8 mouse cellular contexts compared by ENCODE assay signal in the genomic region with DNA sequence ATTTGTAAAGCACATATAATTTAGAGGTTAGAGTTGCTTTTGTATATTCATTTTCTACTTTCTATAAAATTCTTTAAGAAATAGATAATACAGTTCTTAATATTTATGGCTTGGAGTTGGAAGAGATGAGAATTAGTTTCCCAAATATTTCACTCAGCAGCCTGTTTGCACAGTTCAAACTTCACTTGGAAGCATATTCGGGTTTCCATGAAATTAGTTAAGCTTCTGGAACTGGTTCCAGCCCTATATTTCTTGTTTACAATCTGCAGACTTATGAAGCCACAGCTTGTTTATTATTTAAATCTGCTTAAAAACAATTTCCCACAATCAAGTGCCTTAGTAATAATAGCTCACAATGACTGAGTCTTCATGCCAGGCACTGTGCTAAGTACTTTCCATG. TPM values are rescaled to one million over a fixed set of nuclear protein-coding genes. Genes with fewer than 3 reads are reported as not detected.
DNase-seq lines count a peak whose midpoint lies in the region; ATAC-seq and TF ChIP-seq lines count a peak whose summit lies in the region.

No protein-coding gene starts in this region.

- TF ChIP-seq POLR2A in lung, adult 2 months (IDR thresholded peaks at IDR 0.05; ENCODE audit: borderline replicate concordance, extremely low read depth, low read depth, low read length) = no peak

- WGBS in heart, embryonic 10.5 days = 55% methylated on average over 1 of the region's 1 CpGs
- WGBS in lung, adult 2 months = 10% methylated on average over 1 of the region's 1 CpGs
- WGBS in intestine, embryonic 14.5 days = 45% methylated on average over 1 of the region's 1 CpGs
- 70% methylated on average over 1 of the region's 1 CpGs for WGBS in neural tube, embryonic 14.5 days

- peak overlapping the region; percentile 64 for H3K4me2 ChIP-seq in intestine, embryonic 14.5 days (ENCODE audit: low read length)
- no peak overlapping the region for H3K4me2 ChIP-seq in neural tube, embryonic 14.5 days (ENCODE audit: low read depth, low read length)

- H3K36me3 ChIP-seq in heart, embryonic 10.5 days = 0 out of 2 replicates have a peak, but pooled peaks cover 3% of the 10 kb centered on the region
- H3K36me3 ChIP-seq in intestine, embryonic 14.5 days (ENCODE audit: control insufficient read depth, insufficient read depth, low read length) = no peaks in the 10 kb centered on the region
- H3K36me3 ChIP-seq in neural tube, embryonic 14.5 days (ENCODE audit: control insufficient read depth, insufficient read depth, low read length) = no peaks in the 10 kb centered on the region

- no peak overlapping the region for H3K9ac ChIP-seq in intestine, embryonic 14.5 days (ENCODE audit: low read length)
- no peak overlapping the region for H3K9ac ChIP-seq in neural tube, embryonic 14.5 days (replicated peaks; ENCODE audit: low read depth, low read length)

- ATAC-seq in intestine, embryonic 14.5 days (replicated peaks; ENCODE audit: low FRiP score, low TSS enrichment, low read depth) = no peak
- ATAC-seq in neural tube, embryonic 14.5 days (ENCODE audit: low read depth) = no peak

- no peak for TF ChIP-seq CTCF in lung, adult 2 months (IDR thresholded peaks at IDR 0.05; ENCODE audit: insufficient read depth, low read length)

- H3K4me3 ChIP-seq in heart, embryonic 10.5 days = peak overlapping the region; percentile 83
- peak overlapping the region; percentile 72 for H3K4me3 ChIP-seq in lung, adult 2 months (replicated peaks; ENCODE audit: extremely low read depth, low read depth, low read length)
- H3K4me3 ChIP-seq in intestine, embryonic 14.5 days (ENCODE audit: low read depth, low read length) = peak overlapping the region; percentile 68
- peak overlapping the region; percentile 44 for H3K4me3 ChIP-seq in neural tube, embryonic 14.5 days (ENCODE audit: low read depth, low read length)

- H3K27ac ChIP-seq in heart, embryonic 10.5 days = peak overlapping the region; percentile 87
- H3K27ac ChIP-seq in intestine, embryonic 14.5 days (ENCODE audit: low read depth) = no peak overlapping the region
- H3K27ac ChIP-seq in neural tube, embryonic 14.5 days (ENCODE audit: low read depth, low read length) = no peak overlapping the region

- no peaks in the 10 kb centered on the region for H3K27me3 ChIP-seq in heart, embryonic 10.5 days (ENCODE audit: insufficient read depth, poor library complexity, severe bottlenecking)
- H3K27me3 ChIP-seq in intestine, embryonic 14.5 days (replicated peaks; ENCODE audit: control insufficient read depth, insufficient read depth, low read length) = no peaks in the 10 kb centered on the region
- peaks cover 2% of the 10 kb centered on the region; the same call in 1 of the 2 replicates for H3K27me3 ChIP-seq in neural tube, embryonic 14.5 days (ENCODE audit: control insufficient read depth, insufficient read depth, low read length)

- DNase-seq in heart, embryonic 10.5 days (ENCODE audit: low spot score) = no peak
- DNase-seq in heart, adult 11 months = no peak
- DNase-seq in lung, adult 2 months = no peak
- DNase-seq in lung, adult 18-20 months = no peak
- no peak for DNase-seq in intestine, embryonic 14.5 days (ENCODE audit: low spot score)
- no peak for DNase-seq in gastrocnemius, postnatal 4 days (ENCODE audit: low spot score in 2 of 2)
- no peak for DNase-seq in embryo, embryonic 11 days

- peaks cover 31% of the 10 kb centered on the region for H3K4me1 ChIP-seq in heart, embryonic 10.5 days
- H3K4me1 ChIP-seq in lung, adult 2 months (ENCODE audit: control insufficient read depth, insufficient read depth, low read length) = peaks cover 5% of the 10 kb centered on the region
- no peaks in the 10 kb centered on the region; the same call in 1 of the 2 replicates for H3K4me1 ChIP-seq in intestine, embryonic 14.5 days (replicated peaks; ENCODE audit: control insufficient read depth, insufficient read depth, low read length)
- H3K4me1 ChIP-seq in neural tube, embryonic 14.5 days (ENCODE audit: control insufficient read depth, insufficient read depth, low read length) = no peaks in the 10 kb centered on the region

- H3K9me3 ChIP-seq in heart, embryonic 10.5 days = no peaks in the 10 kb centered on the region
- H3K9me3 ChIP-seq in intestine, embryonic 14.5 days (ENCODE audit: control insufficient read depth, low read length) = no peaks in the 10 kb centered on the region
- H3K9me3 ChIP-seq in neural tube, embryonic 14.5 days (ENCODE audit: control insufficient read depth, low read length) = no peaks in the 10 kb centered on the region

RNA-seq across cellular contexts. Expression of gene Arhgap29, which starts 17.1 kb away (rescaled TPM):
- 68.3 and 92.7 TPM in 2 replicates for polyA plus RNA-seq in heart, embryonic 10.5 days (2016; fragmentation: Nextera tagmentation; extraction: Ambion mirVana)
- polyA plus RNA-seq in lung, adult 2 months (2012; rRNA removed) = 51.0 and 73.8 TPM in 2 replicates
- polyA plus RNA-seq in intestine, embryonic 14.5 days (2014; fragmentation: Nextera tagmentation; extraction: Ambion mirVana) = 57.8 and 64.7 TPM in 2 replicates
- polyA plus RNA-seq in neural tube, embryonic 14.5 days (2014; fragmentation: Nextera tagmentation; extraction: Ambion mirVana) = 11.3 and 38.5 TPM in 2 replicates
- 100 to 1,000 TPM in 1 of 2 experiments, 10 to 100 TPM in 1; 87.7 to 101 TPM for total RNA-seq in gastrocnemius, postnatal 4 days (2021)
